Mouse (Mus musculus): Measurements from ENCODE around the gene Stk39. TPM values are rescaled to one million over a fixed set of nuclear protein-coding genes. Genes with fewer than 3 reads are reported as not detected.
A peak's percentile ranks its signal among the peaks of the same experiment; 100 is the strongest.

The Stk39 gene
- polyA plus RNA-seq, 1 experiment from 2014 or later: 45.1 TPM

GRCm38 (mm10) chr2:68366091-68366896 is 105.8 kb downstream of the Stk39 start:
- Histone ChIP-seq H3K9me3 (ENCODE audit: control insufficient read depth, low read length) (no peaks in the 10 kb centered on the region), H3K9ac (ENCODE audit: low read length) (peak overlapping the region; percentile 47), H3K27ac (ENCODE audit: low read depth, low read length) (peak overlapping the region; percentile 88), H3K4me1 (replicated peaks; ENCODE audit: control insufficient read depth, insufficient read depth, low read length) (peaks cover 15% of the 10 kb centered on the region; the same call in 1 of the 2 replicates), H3K4me2 (ENCODE audit: low read depth, low read length, severe bottlenecking) (peak overlapping the region; percentile 58), H3K27me3 (ENCODE audit: control insufficient read depth, insufficient read depth, low read length) (no peaks in the 10 kb centered on the region), H3K36me3 (ENCODE audit: control insufficient read depth, insufficient read depth, low read length) (no peaks in the 10 kb centered on the region), H3K4me3 (ENCODE audit: low read depth, low read length) (peak overlapping the region; percentile 15)
- 4% methylated on average over 18 of the region's 18 CpGs for WGBS
- peak; percentile 72 for DNase-seq (ENCODE audit: low spot score)
- peak; percentile 76 for ATAC-seq (replicated peaks; ENCODE audit: low FRiP score)

DNA sequence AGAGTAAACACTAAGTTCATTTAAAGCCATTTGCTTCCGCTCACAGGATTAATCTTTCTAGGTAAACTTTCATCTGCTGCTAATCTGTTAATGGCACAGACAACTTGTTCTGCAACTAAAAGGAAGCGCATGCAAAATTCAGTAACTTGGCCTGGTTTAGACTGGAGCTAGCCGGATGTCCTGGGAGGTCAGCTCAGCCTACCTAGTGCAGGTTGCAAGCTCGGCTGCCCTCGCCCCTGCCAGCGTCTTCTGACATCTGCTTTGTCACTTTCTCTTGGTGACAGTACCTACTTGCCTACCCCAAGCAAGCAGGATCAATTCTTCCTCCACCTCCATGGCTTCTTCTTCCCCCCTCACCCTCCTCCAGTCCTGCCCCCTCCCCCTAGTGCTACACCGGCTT is 106.6 kb downstream of the Stk39 start:
- no peak; the same call in none of the 2 replicates for ATAC-seq (replicated peaks; ENCODE audit: low FRiP score)
- H3K4me1 ChIP-seq (replicated peaks; ENCODE audit: control insufficient read depth, insufficient read depth, low read length): peaks cover 15% of the 10 kb centered on the region; the same call in 1 of the 2 replicates
- 14% methylated on average over 7 of the region's 7 CpGs for WGBS
- no peaks in the 10 kb centered on the region for H3K27me3 ChIP-seq (ENCODE audit: control insufficient read depth, insufficient read depth, low read length)
- H3K4me3 ChIP-seq (ENCODE audit: low read depth, low read length): peak overlapping the region; percentile 15
- H3K4me2 ChIP-seq (ENCODE audit: low read depth, low read length, severe bottlenecking): peak overlapping the region; percentile 58
- no peaks in the 10 kb centered on the region for H3K9me3 ChIP-seq (ENCODE audit: control insufficient read depth, low read length)
- peak overlapping the region; percentile 88 for H3K27ac ChIP-seq (ENCODE audit: low read depth, low read length)
- peak; percentile 66 for DNase-seq (ENCODE audit: low spot score)
- no peaks in the 10 kb centered on the region for H3K36me3 ChIP-seq (ENCODE audit: control insufficient read depth, insufficient read depth, low read length)
- peak overlapping the region; percentile 17 for H3K9ac ChIP-seq (ENCODE audit: low read length)

DNA sequence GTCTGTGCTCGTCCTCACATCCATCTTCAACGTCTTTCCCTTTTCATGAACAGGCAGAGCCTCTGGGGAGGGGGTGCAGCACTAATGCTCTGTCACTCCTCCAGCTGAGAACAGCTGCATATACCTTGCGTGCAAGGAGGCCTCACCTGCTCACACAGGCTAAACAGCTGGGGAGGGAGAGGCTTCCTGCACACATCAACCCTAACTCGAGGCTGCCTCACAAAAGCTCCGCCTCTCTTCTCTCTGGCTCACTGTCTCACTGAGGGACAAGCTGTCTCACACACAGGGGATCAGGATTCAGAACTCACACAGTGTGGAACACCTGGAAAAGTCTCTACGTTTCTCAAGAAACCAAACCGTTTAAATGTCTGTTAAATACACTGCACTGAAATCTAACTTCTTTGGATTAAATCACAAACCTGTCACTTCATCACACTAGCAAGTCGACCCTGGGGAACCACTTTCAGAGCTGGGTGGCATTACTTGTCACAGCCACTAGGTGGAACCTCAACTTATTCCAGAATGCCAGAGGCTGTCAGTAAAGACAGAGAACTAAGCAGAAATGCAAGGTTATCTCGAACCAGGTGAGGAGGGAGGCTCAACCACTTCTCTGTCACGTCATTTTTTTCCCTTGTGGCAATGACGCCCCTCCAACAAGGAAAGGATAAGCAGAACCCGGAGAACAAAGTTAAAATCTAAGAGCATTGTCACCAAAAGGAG is 107.7 kb downstream of the Stk39 start:
- Histone ChIP-seq H3K36me3 (ENCODE audit: control insufficient read depth, insufficient read depth, low read length) (no peaks in the 10 kb centered on the region), H3K27ac (ENCODE audit: low read depth, low read length) (no peak overlapping the region), H3K9ac (ENCODE audit: low read length) (no peak overlapping the region), H3K4me2 (ENCODE audit: low read depth, low read length, severe bottlenecking) (peak overlapping the region; percentile 25; the same call in 1 of the 2 replicates), H3K4me3 (ENCODE audit: low read depth, low read length) (no peak overlapping the region), H3K9me3 (ENCODE audit: control insufficient read depth, low read length) (no peaks in the 10 kb centered on the region), H3K27me3 (ENCODE audit: control insufficient read depth, insufficient read depth, low read length) (no peaks in the 10 kb centered on the region), H3K4me1 (replicated peaks; ENCODE audit: control insufficient read depth, insufficient read depth, low read length) (peaks cover 15% of the 10 kb centered on the region; the same call in 1 of the 2 replicates)
- DNase-seq (ENCODE audit: low spot score) (peak; percentile 64), ATAC-seq (replicated peaks; ENCODE audit: low FRiP score) (peak; percentile 28)
- 19% methylated on average over 12 of the region's 12 CpGs for WGBS

DNA sequence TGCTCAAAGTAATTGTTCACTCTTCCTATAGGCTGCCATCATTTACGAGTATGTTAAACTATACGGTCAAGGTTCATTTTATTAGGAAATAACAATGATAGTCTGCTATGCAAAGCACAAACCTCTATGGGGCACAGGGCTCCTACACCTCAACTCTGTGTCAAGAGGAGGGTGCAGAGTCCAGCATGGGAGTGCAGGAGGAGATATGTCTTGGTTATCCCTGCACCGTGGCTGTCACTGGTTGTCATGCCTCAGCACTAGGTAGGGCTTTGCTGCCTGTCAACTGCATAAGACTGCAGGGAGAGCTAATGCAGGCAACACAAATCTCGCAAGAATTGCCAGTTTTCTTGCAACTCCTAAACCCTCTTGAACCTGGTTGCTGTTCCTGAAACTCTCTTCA is 108.9 kb downstream of the Stk39 start:
- no peak for ATAC-seq (replicated peaks; ENCODE audit: low FRiP score)
- Histone ChIP-seq H3K4me1 (replicated peaks; ENCODE audit: control insufficient read depth, insufficient read depth, low read length) (peaks cover 15% of the 10 kb centered on the region; the same call in 1 of the 2 replicates), H3K4me3 (ENCODE audit: low read depth, low read length) (no peak overlapping the region), H3K9me3 (ENCODE audit: control insufficient read depth, low read length) (no peaks in the 10 kb centered on the region), H3K27me3 (ENCODE audit: control insufficient read depth, insufficient read depth, low read length) (no peaks in the 10 kb centered on the region), H3K4me2 (ENCODE audit: low read depth, low read length, severe bottlenecking) (no peak overlapping the region), H3K27ac (ENCODE audit: low read depth, low read length) (no peak overlapping the region), H3K9ac (ENCODE audit: low read length) (no peak overlapping the region), H3K36me3 (ENCODE audit: control insufficient read depth, insufficient read depth, low read length) (no peaks in the 10 kb centered on the region)
- no peak for DNase-seq (ENCODE audit: low spot score)
- 81% methylated on average over 4 of the region's 4 CpGs for WGBS

DNA sequence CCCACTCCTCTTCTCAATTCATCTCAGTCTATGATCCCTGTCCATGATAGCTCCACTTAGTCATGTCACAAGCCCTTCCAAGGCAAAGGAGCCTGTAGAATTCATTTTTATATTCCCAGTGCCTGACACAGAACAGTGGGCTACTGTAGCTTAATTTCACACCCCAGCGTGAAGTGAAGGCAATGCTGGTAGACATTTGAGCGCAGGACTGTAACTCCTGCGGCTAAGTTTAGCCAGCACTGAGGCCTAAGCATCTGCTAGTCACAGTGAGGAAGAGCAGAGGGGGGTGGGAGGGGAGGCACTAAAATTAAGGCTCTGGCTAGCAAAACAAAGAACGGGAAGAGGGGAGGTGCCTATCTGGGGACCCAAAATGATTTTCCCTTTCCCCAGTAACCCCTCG is 110.4 kb downstream of the Stk39 start:
- H3K4me1 ChIP-seq (replicated peaks; ENCODE audit: control insufficient read depth, insufficient read depth, low read length): peaks cover 15% of the 10 kb centered on the region; the same call in 1 of the 2 replicates

GRCm38 (mm10) chr2:68350621-68351020 is 121.4 kb downstream of the Stk39 start:
- Histone ChIP-seq H3K4me1 (replicated peaks; ENCODE audit: control insufficient read depth, insufficient read depth, low read length) (peaks cover 11% of the 10 kb centered on the region; the same call in 1 of the 2 replicates), H3K36me3 (ENCODE audit: control insufficient read depth, insufficient read depth, low read length) (no peaks in the 10 kb centered on the region; the same call in 1 of the 2 replicates), H3K9me3 (ENCODE audit: control insufficient read depth, low read length) (no peaks in the 10 kb centered on the region), H3K4me3 (ENCODE audit: low read depth, low read length) (no peak overlapping the region), H3K9ac (ENCODE audit: low read length) (no peak overlapping the region), H3K27ac (ENCODE audit: low read depth, low read length) (no peak overlapping the region), H3K27me3 (ENCODE audit: control insufficient read depth, insufficient read depth, low read length) (no peaks in the 10 kb centered on the region), H3K4me2 (ENCODE audit: low read depth, low read length, severe bottlenecking) (no peak overlapping the region)
- ATAC-seq (replicated peaks; ENCODE audit: low FRiP score): no peak; the same call in 1 of the 2 replicates
- WGBS: 7% methylated on average over 6 of the region's 6 CpGs
- DNase-seq (ENCODE audit: low spot score): no peak

More for the DNA sequence above, 110.4 kb downstream of the Stk39 start:
- Histone ChIP-seq H3K4me3 (ENCODE audit: low read depth, low read length) (no peak overlapping the region), H3K36me3 (ENCODE audit: control insufficient read depth, insufficient read depth, low read length) (no peaks in the 10 kb centered on the region; the same call in 1 of the 2 replicates), H3K27me3 (ENCODE audit: control insufficient read depth, insufficient read depth, low read length) (no peaks in the 10 kb centered on the region), H3K27ac (ENCODE audit: low read depth, low read length) (no peak overlapping the region), H3K4me2 (ENCODE audit: low read depth, low read length, severe bottlenecking) (no peak overlapping the region), H3K9ac (ENCODE audit: low read length) (no peak overlapping the region), H3K9me3 (ENCODE audit: control insufficient read depth, low read length) (no peaks in the 10 kb centered on the region)
- ATAC-seq (replicated peaks; ENCODE audit: low FRiP score) (no peak), DNase-seq (ENCODE audit: low spot score) (no peak)
- WGBS: 61% methylated on average over 5 of the region's 5 CpGs

- H3K9me3 ChIP-seq (ENCODE audit: control insufficient read depth, low read length): no peaks in the 10 kb centered on the region
- no peaks in the 10 kb centered on the region for H3K27me3 ChIP-seq (ENCODE audit: control insufficient read depth, insufficient read depth, low read length)
- H3K4me3 ChIP-seq (ENCODE audit: low read depth, low read length): no peak overlapping the region
- H3K36me3 ChIP-seq (ENCODE audit: control insufficient read depth, insufficient read depth, low read length): no peaks in the 10 kb centered on the region; the same call in 1 of the 2 replicates
- 58% methylated on average over 24 of the region's 24 CpGs for WGBS
- H3K4me2 ChIP-seq (ENCODE audit: low read depth, low read length, severe bottlenecking): no peak overlapping the region
- DNase-seq (ENCODE audit: low spot score): peak; percentile 87
- H3K4me1 ChIP-seq (replicated peaks; ENCODE audit: control insufficient read depth, insufficient read depth, low read length): peaks cover 11% of the 10 kb centered on the region; the same call in 1 of the 2 replicates
- peak; percentile 42 for ATAC-seq (replicated peaks; ENCODE audit: low FRiP score)
- H3K27ac ChIP-seq (ENCODE audit: low read depth, low read length): no peak overlapping the region
- H3K9ac ChIP-seq (ENCODE audit: low read length): no peak overlapping the region
Observed at GRCm38 (mm10) chr2:68349593-68350383, 122.3 kb downstream of the Stk39 start.

GRCm38 (mm10) chr2:68348966-68349365 is 123.1 kb downstream of the Stk39 start:
- Histone ChIP-seq H3K36me3 (ENCODE audit: control insufficient read depth, insufficient read depth, low read length) (no peaks in the 10 kb centered on the region; the same call in 1 of the 2 replicates), H3K4me2 (ENCODE audit: low read depth, low read length, severe bottlenecking) (no peak overlapping the region), H3K4me1 (replicated peaks; ENCODE audit: control insufficient read depth, insufficient read depth, low read length) (peaks cover 11% of the 10 kb centered on the region; the same call in 1 of the 2 replicates), H3K4me3 (ENCODE audit: low read depth, low read length) (no peak overlapping the region), H3K27me3 (ENCODE audit: control insufficient read depth, insufficient read depth, low read length) (no peaks in the 10 kb centered on the region), H3K9ac (ENCODE audit: low read length) (no peak overlapping the region), H3K9me3 (ENCODE audit: control insufficient read depth, low read length) (no peaks in the 10 kb centered on the region), H3K27ac (ENCODE audit: low read depth, low read length) (no peak overlapping the region)
- ATAC-seq (replicated peaks; ENCODE audit: low FRiP score): no peak
- WGBS: 86% methylated on average over 12 of the region's 12 CpGs
- DNase-seq (ENCODE audit: low spot score): no peak

Data from forebrain, embryonic 11.5 days (tissue).